9 mouse cellular contexts compared by ENCODE assay signal in the genomic region with DNA sequence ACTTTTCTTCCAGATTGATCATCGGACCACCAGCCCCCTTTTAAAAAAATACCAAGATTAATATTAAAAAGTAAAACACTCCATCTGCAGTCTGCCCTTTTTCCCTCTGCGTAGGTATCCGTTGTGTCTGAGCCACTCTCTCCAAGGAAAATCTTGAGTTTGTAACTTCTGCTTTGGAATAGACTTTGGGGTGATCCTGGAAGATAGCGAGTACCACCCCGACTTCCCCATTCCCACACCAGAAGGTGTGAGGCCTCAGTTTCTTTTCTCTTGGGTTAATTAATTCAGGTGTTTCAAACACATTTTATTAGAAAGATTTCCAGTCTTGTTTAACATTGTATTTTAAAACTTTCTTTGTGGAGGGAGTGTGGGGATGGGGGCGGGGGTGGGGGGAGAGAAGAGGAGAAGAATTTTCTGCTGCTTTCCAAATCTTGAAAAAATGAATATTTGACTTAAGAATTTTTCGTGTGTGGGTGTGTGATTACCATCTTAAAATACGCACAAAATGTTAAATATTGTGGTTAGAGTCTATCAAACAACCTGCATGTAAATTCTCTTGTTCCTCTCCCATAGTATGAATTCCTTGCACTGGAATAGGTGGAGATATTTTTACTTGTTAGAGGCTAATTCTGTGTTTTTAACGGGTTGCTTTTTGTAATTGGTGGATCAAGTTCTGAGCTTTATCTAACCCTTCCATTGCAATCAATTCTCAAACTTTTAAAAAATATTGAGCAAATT. TPM values are rescaled to one million over a fixed set of nuclear protein-coding genes. Genes with fewer than 3 reads are reported as not detected.
DNase-seq lines count a peak whose midpoint lies in the region; ATAC-seq and TF ChIP-seq lines count a peak whose summit lies in the region.
"Had no signal": no experiment of that assay in that cellular context is flagged by ENCODE, and none has a peak within 500 bp of the region (broad histone marks: within the 10 kb centered on the region; RNA-seq: fewer than 3 reads in every experiment).

No protein-coding gene starts in this region.

- ATAC-seq in heart, embryonic 13.5 days (ENCODE audit: extremely low read depth, insufficient number of reproducible peaks, low FRiP score, low TSS enrichment) = no peak
- ATAC-seq in forebrain, embryonic 14.5 days = no peak
- ATAC-seq in liver, embryonic 15.5 days (ENCODE audit: insufficient read depth) = no peak

- no peak for TF ChIP-seq CTCF in E14TG2a.4 (conservative IDR thresholded peaks at IDR 0.05; ENCODE audit: low read length)

- intact Hi-C loops in heart, postnatal 14 days (cut with DNase I) = no loop called here
- intact Hi-C loops in left cerebral cortex, postnatal 10 days (cut with DNase I) = no loop called here

- H3K9ac ChIP-seq in heart, embryonic 13.5 days = peak overlapping the region; percentile 98
- H3K9ac ChIP-seq in forebrain, embryonic 14.5 days (ENCODE audit: low read length) = peak overlapping the region; percentile 99
- peak overlapping the region; percentile 99 for H3K9ac ChIP-seq in liver, embryonic 15.5 days

- H3K27me3 ChIP-seq in heart, embryonic 13.5 days (replicated peaks) = no peaks in the 10 kb centered on the region
- H3K27me3 ChIP-seq in E14TG2a.4 (ENCODE audit: insufficient read depth, low read length) = no peaks in the 10 kb centered on the region
- no peaks in the 10 kb centered on the region for H3K27me3 ChIP-seq in forebrain, embryonic 14.5 days (replicated peaks; ENCODE audit: control insufficient read depth, insufficient read depth, low read length)
- H3K27me3 ChIP-seq in liver, embryonic 15.5 days = no peaks in the 10 kb centered on the region

- H3K4me3 ChIP-seq in heart, embryonic 13.5 days = peak overlapping the region; percentile 96
- H3K4me3 ChIP-seq in E14TG2a.4 (replicated peaks; ENCODE audit: low read length) = peak overlapping the region; percentile 97
- peak overlapping the region; percentile 98 for H3K4me3 ChIP-seq in forebrain, embryonic 14.5 days (ENCODE audit: low read depth, low read length)
- peak overlapping the region; percentile 99 for H3K4me3 ChIP-seq in liver, embryonic 15.5 days (replicated peaks)

- H3K9me3 ChIP-seq in heart, embryonic 13.5 days = no peaks in the 10 kb centered on the region
- no peaks in the 10 kb centered on the region for H3K9me3 ChIP-seq in E14TG2a.4 (ENCODE audit: low read length)
- no peaks in the 10 kb centered on the region for H3K9me3 ChIP-seq in forebrain, embryonic 14.5 days (replicated peaks; ENCODE audit: control insufficient read depth, low read length)
- H3K9me3 ChIP-seq in liver, embryonic 15.5 days (replicated peaks) = no peaks in the 10 kb centered on the region

- peak overlapping the region; percentile 98 for H3K27ac ChIP-seq in heart, embryonic 13.5 days (replicated peaks)
- peak overlapping the region; percentile 94 for H3K27ac ChIP-seq in forebrain, embryonic 14.5 days (ENCODE audit: low read depth, low read length)
- peak overlapping the region; percentile 92 for H3K27ac ChIP-seq in liver, embryonic 15.5 days (replicated peaks)

- WGBS in heart, embryonic 13.5 days = 7% methylated on average over 9 of the region's 9 CpGs
- 4% methylated on average over 9 of the region's 9 CpGs for WGBS in forebrain, embryonic 14.5 days
- 5% methylated on average over 9 of the region's 9 CpGs for WGBS in liver, embryonic 15.5 days (ENCODE audit: insufficient replicate concordance)

- H3K36me3 ChIP-seq in heart, embryonic 13.5 days = peaks cover 45% of the 10 kb centered on the region
- peaks cover 54% of the 10 kb centered on the region for H3K36me3 ChIP-seq in E14TG2a.4 (ENCODE audit: insufficient read depth, low read length)
- peaks cover 36% of the 10 kb centered on the region for H3K36me3 ChIP-seq in forebrain, embryonic 14.5 days (ENCODE audit: control insufficient read depth, insufficient read depth, low read length)
- H3K36me3 ChIP-seq in liver, embryonic 15.5 days (replicated peaks) = peaks cover 49% of the 10 kb centered on the region

- H3K4me1 ChIP-seq in heart, embryonic 13.5 days = peaks cover 35% of the 10 kb centered on the region
- H3K4me1 ChIP-seq in E14TG2a.4 (replicated peaks; ENCODE audit: low read depth, low read length) = peaks cover 38% of the 10 kb centered on the region
- H3K4me1 ChIP-seq in forebrain, embryonic 14.5 days (ENCODE audit: control insufficient read depth, insufficient read depth, low read length) = peaks cover 19% of the 10 kb centered on the region
- peaks cover 24% of the 10 kb centered on the region for H3K4me1 ChIP-seq in liver, embryonic 15.5 days (replicated peaks)

- peak overlapping the region; percentile 76 for H3K4me2 ChIP-seq in heart, embryonic 13.5 days
- H3K4me2 ChIP-seq in forebrain, embryonic 14.5 days (ENCODE audit: low read length) = peak overlapping the region; percentile 50
- H3K4me2 ChIP-seq in liver, embryonic 15.5 days = peak overlapping the region; percentile 66

- DNase-seq in heart, postnatal 14 days = no peak
- peak; percentile 13 for DNase-seq in forebrain, embryonic 14.5 days (ENCODE audit: low spot score)
- DNase-seq in adrenal gland, postnatal 14 days = no peak
- DNase-seq in thymus, postnatal 25 days = no peak
- DNase-seq in left cerebral cortex, postnatal 10 days (ENCODE audit: extremely low spot score in 1 of 2, low spot score in 2 of 2) = no peak
- DNase-seq: cerebellum, adult 8-10 months had no signal

RNA-seq across cellular contexts. Expression of a gene that starts 1.3 kb away (rescaled TPM):
- polyA plus RNA-seq in heart, embryonic 13.5 days (2015; fragmentation: Nextera tagmentation; extraction: Ambion mirVana) = 56.8 and 63.4 TPM in 2 replicates
- 10 to 100 TPM; 13.9 to 16.6 TPM for total RNA-seq in heart, postnatal 14 days (2021)
- 71.4 and 73.8 TPM in 2 replicates for polyA plus RNA-seq in forebrain, embryonic 14.5 days (2014; fragmentation: Nextera tagmentation; extraction: Ambion mirVana)
- polyA plus RNA-seq in liver, embryonic 15.5 days (2015; fragmentation: Nextera tagmentation; extraction: Ambion mirVana) = 22.1 and 24.3 TPM in 2 replicates
- total RNA-seq in adrenal gland, postnatal 14 days (2021) = 10.4 and 11.0 TPM in 2 replicates
- total RNA-seq in left cerebral cortex, postnatal 10 days (2021) = 10 to 100 TPM; 16.3 to 16.9 TPM

RNA-seq across cellular contexts. Expression of a gene that starts 1.8 kb away (rescaled TPM):
- 6.3 and 6.9 TPM in 2 replicates for polyA plus RNA-seq in heart, embryonic 13.5 days (2015; fragmentation: Nextera tagmentation; extraction: Ambion mirVana)
- 1 to 10 TPM; 1.7 to 2.4 TPM for total RNA-seq in heart, postnatal 14 days (2021)
- polyA plus RNA-seq in forebrain, embryonic 14.5 days (2014; fragmentation: Nextera tagmentation; extraction: Ambion mirVana) = 5.8 and 7.0 TPM in 2 replicates
- 5.1 and 5.5 TPM in 2 replicates for polyA plus RNA-seq in liver, embryonic 15.5 days (2015; fragmentation: Nextera tagmentation; extraction: Ambion mirVana)
- 5.4 and 6.2 TPM in 2 replicates for total RNA-seq in adrenal gland, postnatal 14 days (2021)
- 1 to 10 TPM; 1.3 to 1.5 TPM for total RNA-seq in left cerebral cortex, postnatal 10 days (2021)

RNA-seq across cellular contexts. Expression of a gene that starts 16.5 kb away (rescaled TPM):
- 17.1 and 18.1 TPM in 2 replicates for polyA plus RNA-seq in heart, embryonic 13.5 days (2015; fragmentation: Nextera tagmentation; extraction: Ambion mirVana)
- total RNA-seq in heart, postnatal 14 days (2021) = 1 to 10 TPM; 6.1 to 9.2 TPM
- 88.1 and 89.7 TPM in 2 replicates for polyA plus RNA-seq in forebrain, embryonic 14.5 days (2014; fragmentation: Nextera tagmentation; extraction: Ambion mirVana)
- 16.3 and 17.5 TPM in 2 replicates for polyA plus RNA-seq in liver, embryonic 15.5 days (2015; fragmentation: Nextera tagmentation; extraction: Ambion mirVana)
- total RNA-seq in adrenal gland, postnatal 14 days (2021) = 18.0 and 19.0 TPM in 2 replicates
- 100 to 1,000 TPM; 176 to 177 TPM for total RNA-seq in left cerebral cortex, postnatal 10 days (2021)

RNA-seq across cellular contexts. Expression of a gene that starts 23.8 kb away (rescaled TPM):
- polyA plus RNA-seq in heart, embryonic 13.5 days (2015; fragmentation: Nextera tagmentation; extraction: Ambion mirVana) = 11.9 and 13.7 TPM in 2 replicates
- total RNA-seq in heart, postnatal 14 days (2021) = 1 to 10 TPM; 8.9 to 9.2 TPM
- polyA plus RNA-seq in forebrain, embryonic 14.5 days (2014; fragmentation: Nextera tagmentation; extraction: Ambion mirVana) = 22.3 and 25.0 TPM in 2 replicates
- 6.9 and 7.6 TPM in 2 replicates for polyA plus RNA-seq in liver, embryonic 15.5 days (2015; fragmentation: Nextera tagmentation; extraction: Ambion mirVana)
- 16.2 and 18.3 TPM in 2 replicates for total RNA-seq in adrenal gland, postnatal 14 days (2021)
- 10 to 100 TPM; 15.4 to 15.8 TPM for total RNA-seq in left cerebral cortex, postnatal 10 days (2021)

RNA-seq across cellular contexts. Expression of a gene that starts 36.5 kb away (rescaled TPM):
- 23.1 and 29.4 TPM in 2 replicates for polyA plus RNA-seq in heart, embryonic 13.5 days (2015; fragmentation: Nextera tagmentation; extraction: Ambion mirVana)
- 10 to 100 TPM; 11.3 to 12.0 TPM for total RNA-seq in heart, postnatal 14 days (2021)
- polyA plus RNA-seq in forebrain, embryonic 14.5 days (2014; fragmentation: Nextera tagmentation; extraction: Ambion mirVana) = 188 and 197 TPM in 2 replicates
- 4.7 and 5.0 TPM in 2 replicates for polyA plus RNA-seq in liver, embryonic 15.5 days (2015; fragmentation: Nextera tagmentation; extraction: Ambion mirVana)
- total RNA-seq in adrenal gland, postnatal 14 days (2021) = 5.3 and 6.8 TPM in 2 replicates
- 10 to 100 TPM; 57.0 to 58.1 TPM for total RNA-seq in left cerebral cortex, postnatal 10 days (2021)
